Mouse (Mus musculus): ENCODE measurements at regions not wholly inside any gene's neighbourhood (a gene's known extent, or its start where the extent isn't known, plus 50 kb on each side); places are given as distances from the start of the nearest gene placed in this dataset.

DNA sequence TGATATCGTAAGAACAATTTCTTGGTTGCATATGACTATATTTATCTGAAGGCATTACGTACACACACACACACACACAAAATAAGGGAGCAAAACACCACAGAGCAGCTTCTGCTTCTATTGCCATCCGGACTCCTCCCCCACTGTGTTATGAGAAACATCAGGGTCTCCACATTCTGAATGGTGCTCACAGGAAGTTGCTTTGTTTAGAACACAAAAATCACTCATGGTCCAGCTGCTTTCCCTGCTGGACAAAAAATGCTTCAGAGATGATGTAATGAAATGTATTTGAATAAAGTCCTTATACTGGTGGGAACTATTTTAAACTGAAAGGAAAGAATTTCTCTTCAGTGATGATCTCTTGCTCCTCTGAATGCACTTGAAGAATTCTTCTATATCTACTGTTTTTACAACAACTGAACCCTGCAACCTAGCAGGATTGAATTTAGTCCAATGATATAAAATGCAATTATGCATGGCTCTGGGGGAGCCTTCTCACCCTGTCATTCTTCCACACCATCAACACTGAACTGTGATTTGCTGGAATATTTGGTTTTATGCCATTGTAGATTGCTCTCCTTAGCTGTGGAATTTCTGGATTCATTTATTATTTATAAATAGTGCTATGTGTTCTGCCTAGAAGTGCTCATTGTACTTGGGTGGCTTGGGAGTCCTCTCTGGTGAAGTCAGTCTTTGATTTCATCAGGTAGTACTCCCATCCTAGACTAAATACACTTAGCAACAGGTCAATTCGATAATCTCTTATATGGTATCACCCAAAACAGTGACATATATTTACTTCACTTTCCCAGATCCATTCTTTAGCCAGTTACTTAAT, 296.7 kb upstream of the Pitrm1 start:
- Histone ChIP-seq H3K9me3 (replicated peaks; ENCODE audit: control insufficient read depth, low read length) (no peaks in the 10 kb centered on the region), H3K9ac (replicated peaks; ENCODE audit: low read length) (no peak overlapping the region), H3K4me1 (ENCODE audit: control insufficient read depth, insufficient read depth, low read length) (no peaks in the 10 kb centered on the region), H3K27ac (replicated peaks; ENCODE audit: low read depth, low read length) (no peak overlapping the region), H3K27me3 (ENCODE audit: control insufficient read depth, insufficient read depth, low read length) (no peaks in the 10 kb centered on the region), H3K36me3 (replicated peaks; ENCODE audit: control insufficient read depth, insufficient read depth, low read depth, low read length) (no peaks in the 10 kb centered on the region), H3K4me2 (ENCODE audit: low read depth, low read length) (no peak overlapping the region), H3K4me3 (ENCODE audit: low read depth, low read length) (no peak overlapping the region)
- peak; percentile 52 for DNase-seq (ENCODE audit: low spot score)
- WGBS = 73% methylated on average over 4 of the region's 4 CpGs
- ATAC-seq (replicated peaks; ENCODE audit: insufficient number of reproducible peaks, low FRiP score, low TSS enrichment, low read depth) = peak; percentile 84; the same call in 1 of the 2 replicates

DNA sequence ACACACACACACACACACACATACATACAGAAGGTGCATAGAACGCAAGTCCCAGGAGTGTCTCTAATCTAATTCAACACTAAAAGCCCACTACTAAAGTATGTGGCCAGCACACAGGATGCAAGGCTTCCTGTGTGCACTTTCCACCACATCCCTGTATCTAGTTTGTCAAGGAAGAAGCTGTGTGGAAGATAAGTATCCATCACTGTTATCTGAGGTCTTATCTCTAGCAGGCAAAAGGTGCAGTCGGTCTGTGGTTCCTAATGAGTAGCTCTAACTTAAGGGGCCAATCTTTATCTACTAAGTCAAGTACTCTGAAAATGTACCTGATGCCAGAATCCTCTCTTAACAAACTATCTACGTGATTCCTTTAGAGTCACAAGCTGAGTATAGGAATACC, 295.8 kb upstream of the Pitrm1 start:
- DNase-seq (ENCODE audit: low spot score) (no peak), ATAC-seq (replicated peaks; ENCODE audit: insufficient number of reproducible peaks, low FRiP score, low TSS enrichment, low read depth) (no peak)
- no peaks in the 10 kb centered on the region for H3K4me1 ChIP-seq (ENCODE audit: control insufficient read depth, insufficient read depth, low read length)
- H3K9ac ChIP-seq (replicated peaks; ENCODE audit: low read length) = no peak overlapping the region
- no peaks in the 10 kb centered on the region for H3K27me3 ChIP-seq (ENCODE audit: control insufficient read depth, insufficient read depth, low read length)
- WGBS = 87% methylated on average over 3 of the region's 3 CpGs
- H3K36me3 ChIP-seq (replicated peaks; ENCODE audit: control insufficient read depth, insufficient read depth, low read depth, low read length) = no peaks in the 10 kb centered on the region
- no peak overlapping the region for H3K27ac ChIP-seq (replicated peaks; ENCODE audit: low read depth, low read length)
- no peak overlapping the region for H3K4me3 ChIP-seq (ENCODE audit: low read depth, low read length)
- no peak overlapping the region for H3K4me2 ChIP-seq (ENCODE audit: low read depth, low read length)
- H3K9me3 ChIP-seq (replicated peaks; ENCODE audit: control insufficient read depth, low read length) = no peaks in the 10 kb centered on the region

DNA sequence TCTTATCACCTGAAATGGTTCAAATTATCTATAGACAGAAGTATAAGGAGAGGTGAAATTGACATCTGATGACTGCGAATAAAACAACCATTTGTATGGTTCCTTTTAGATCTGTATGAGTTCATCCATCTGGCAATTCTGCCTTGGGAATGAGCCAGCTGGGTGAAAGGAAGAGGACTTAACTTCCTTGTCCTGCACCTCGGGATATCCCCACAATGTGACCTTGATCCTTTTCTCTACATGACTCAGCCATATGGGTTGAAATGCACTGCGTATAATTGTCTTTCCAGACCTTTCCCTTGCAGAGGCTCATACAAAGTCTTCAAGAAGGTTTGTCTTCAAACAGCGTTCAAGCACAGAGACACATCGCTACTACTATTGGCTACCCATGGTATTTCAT, 292.6 kb upstream of the Pitrm1 start:
- no peak for ATAC-seq (replicated peaks; ENCODE audit: insufficient number of reproducible peaks, low FRiP score, low TSS enrichment, low read depth)
- H3K4me2 ChIP-seq (ENCODE audit: low read depth, low read length) = no peak overlapping the region
- 94% methylated on average over 5 of the region's 5 CpGs for WGBS

DNA sequence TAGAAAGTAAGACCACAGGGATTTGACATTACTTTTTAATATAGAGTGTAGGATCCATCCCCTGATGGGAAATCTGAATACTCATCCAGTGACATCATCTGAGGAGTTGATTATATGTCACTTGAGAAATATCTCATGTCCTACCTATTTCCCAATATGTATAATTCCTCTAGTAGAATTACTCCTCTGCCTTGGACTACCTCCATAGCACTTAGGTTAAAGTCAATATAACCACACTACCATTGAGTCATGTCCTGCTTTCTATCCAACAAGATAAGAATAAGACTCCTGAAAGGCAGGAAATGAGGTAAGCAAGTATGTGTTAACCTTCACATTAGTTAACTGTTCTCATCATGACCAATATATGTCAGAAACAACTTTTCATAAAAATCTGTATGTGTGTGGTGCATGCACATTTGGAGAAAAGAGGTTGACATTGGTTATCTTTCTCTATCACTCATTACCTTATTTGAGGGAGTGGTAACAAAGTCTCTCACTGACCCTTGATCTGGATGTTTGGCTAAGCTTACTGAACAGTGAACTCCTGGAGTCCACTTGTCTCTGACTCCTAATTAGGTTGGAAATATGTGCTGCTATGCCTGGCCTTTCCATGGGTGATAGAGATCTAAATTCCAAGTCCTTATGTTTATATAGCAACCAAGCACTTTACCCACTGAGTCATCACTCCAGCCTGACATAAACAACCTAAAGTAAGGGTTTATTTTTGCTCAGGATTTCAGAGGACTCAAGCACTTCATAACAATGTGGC, 292.0 kb upstream of the Pitrm1 start:
- Histone ChIP-seq H3K36me3 (replicated peaks; ENCODE audit: control insufficient read depth, insufficient read depth, low read depth, low read length) (no peaks in the 10 kb centered on the region), H3K4me1 (ENCODE audit: control insufficient read depth, insufficient read depth, low read length) (no peaks in the 10 kb centered on the region), H3K4me2 (ENCODE audit: low read depth, low read length) (no peak overlapping the region), H3K9me3 (replicated peaks; ENCODE audit: control insufficient read depth, low read length) (no peaks in the 10 kb centered on the region), H3K27ac (replicated peaks; ENCODE audit: low read depth, low read length) (no peak overlapping the region), H3K27me3 (ENCODE audit: control insufficient read depth, insufficient read depth, low read length) (no peaks in the 10 kb centered on the region), H3K4me3 (ENCODE audit: low read depth, low read length) (no peak overlapping the region), H3K9ac (replicated peaks; ENCODE audit: low read length) (no peak overlapping the region)
- ATAC-seq (replicated peaks; ENCODE audit: insufficient number of reproducible peaks, low FRiP score, low TSS enrichment, low read depth) (no peak), DNase-seq (ENCODE audit: low spot score) (no peak)

More for the DNA sequence above, 292.6 kb upstream of the Pitrm1 start:
- H3K9me3 ChIP-seq (replicated peaks; ENCODE audit: control insufficient read depth, low read length) = no peaks in the 10 kb centered on the region
- no peaks in the 10 kb centered on the region for H3K27me3 ChIP-seq (ENCODE audit: control insufficient read depth, insufficient read depth, low read length)
- no peaks in the 10 kb centered on the region for H3K36me3 ChIP-seq (replicated peaks; ENCODE audit: control insufficient read depth, insufficient read depth, low read depth, low read length)
- H3K4me1 ChIP-seq (ENCODE audit: control insufficient read depth, insufficient read depth, low read length) = no peaks in the 10 kb centered on the region
- H3K27ac ChIP-seq (replicated peaks; ENCODE audit: low read depth, low read length) = no peak overlapping the region
- no peak for DNase-seq (ENCODE audit: low spot score)
- no peak overlapping the region for H3K9ac ChIP-seq (replicated peaks; ENCODE audit: low read length)
- H3K4me3 ChIP-seq (ENCODE audit: low read depth, low read length) = no peak overlapping the region

DNA sequence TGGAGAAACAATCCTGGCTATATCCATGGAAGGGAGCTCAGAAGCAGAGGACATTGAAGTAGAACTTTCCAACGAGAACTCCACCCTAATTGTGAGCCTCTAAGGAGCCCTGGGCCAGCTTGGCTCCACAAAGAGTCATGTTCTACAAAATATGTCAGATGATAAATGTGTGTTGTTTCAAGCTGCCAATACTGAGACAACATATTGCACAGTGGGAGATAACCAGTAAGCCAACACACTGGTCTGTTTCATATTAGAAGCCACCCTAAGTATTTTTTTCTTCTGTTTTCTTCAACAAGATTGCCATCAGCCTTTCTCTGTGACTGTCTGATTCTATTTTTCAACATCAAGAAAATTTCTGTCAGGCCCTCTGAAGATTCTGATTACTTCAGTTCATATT, 289.5 kb upstream of the Pitrm1 start:
- no peak for DNase-seq (ENCODE audit: low spot score)
- 73% methylated on average over 1 of the region's 1 CpGs for WGBS
- H3K4me2 ChIP-seq (ENCODE audit: low read depth, low read length) = no peak overlapping the region
- H3K36me3 ChIP-seq (replicated peaks; ENCODE audit: control insufficient read depth, insufficient read depth, low read depth, low read length) = no peaks in the 10 kb centered on the region
- no peaks in the 10 kb centered on the region for H3K4me1 ChIP-seq (ENCODE audit: control insufficient read depth, insufficient read depth, low read length)
- no peak overlapping the region for H3K27ac ChIP-seq (replicated peaks; ENCODE audit: low read depth, low read length)
- no peaks in the 10 kb centered on the region for H3K27me3 ChIP-seq (ENCODE audit: control insufficient read depth, insufficient read depth, low read length)
- no peak for ATAC-seq (replicated peaks; ENCODE audit: insufficient number of reproducible peaks, low FRiP score, low TSS enrichment, low read depth)
- H3K9ac ChIP-seq (replicated peaks; ENCODE audit: low read length) = no peak overlapping the region
- H3K4me3 ChIP-seq (ENCODE audit: low read depth, low read length) = no peak overlapping the region
- H3K9me3 ChIP-seq (replicated peaks; ENCODE audit: control insufficient read depth, low read length) = no peaks in the 10 kb centered on the region

DNA sequence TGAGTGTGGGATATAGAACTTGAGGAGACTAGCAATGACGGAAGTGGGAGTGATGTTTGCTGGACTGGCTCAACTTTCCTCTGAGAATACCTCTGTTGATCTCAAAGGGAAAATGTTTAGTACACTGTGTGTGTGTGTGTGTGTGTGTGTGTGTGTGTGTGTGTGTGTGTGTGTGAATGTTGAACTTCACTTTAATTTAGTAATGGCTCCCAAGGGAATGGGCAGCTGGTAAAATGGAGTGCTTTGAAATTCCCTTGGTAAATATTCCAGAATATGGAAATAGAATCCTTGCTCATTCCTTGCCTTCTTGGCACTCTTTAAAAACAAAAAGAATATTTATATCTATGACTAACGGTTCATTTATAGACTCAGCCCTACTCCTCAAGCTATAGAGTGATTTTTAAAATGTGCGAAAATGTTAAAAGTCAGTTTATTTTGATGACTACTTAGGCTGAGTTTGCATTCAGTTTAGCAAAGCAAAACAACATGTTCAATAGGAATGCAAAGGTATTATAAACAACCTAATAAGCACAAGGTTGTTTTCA, 287.6 kb upstream of the Pitrm1 start:
- no peak overlapping the region for H3K4me2 ChIP-seq (ENCODE audit: low read depth, low read length)
- 75% methylated on average over 3 of the region's 3 CpGs for WGBS

GRCm38 (mm10) chr13:6261458-6261857, 286.5 kb upstream of the Pitrm1 start:
- Histone ChIP-seq H3K27me3 (ENCODE audit: control insufficient read depth, insufficient read depth, low read length) (no peaks in the 10 kb centered on the region), H3K36me3 (replicated peaks; ENCODE audit: control insufficient read depth, insufficient read depth, low read depth, low read length) (no peaks in the 10 kb centered on the region), H3K4me1 (ENCODE audit: control insufficient read depth, insufficient read depth, low read length) (no peaks in the 10 kb centered on the region), H3K9me3 (replicated peaks; ENCODE audit: control insufficient read depth, low read length) (no peaks in the 10 kb centered on the region), H3K4me2 (ENCODE audit: low read depth, low read length) (no peak overlapping the region), H3K27ac (replicated peaks; ENCODE audit: low read depth, low read length) (no peak overlapping the region), H3K4me3 (ENCODE audit: low read depth, low read length) (no peak overlapping the region), H3K9ac (replicated peaks; ENCODE audit: low read length) (no peak overlapping the region)
- ATAC-seq (replicated peaks; ENCODE audit: insufficient number of reproducible peaks, low FRiP score, low TSS enrichment, low read depth) = no peak
- DNase-seq (ENCODE audit: low spot score) = no peak
- WGBS = 88% methylated on average over 4 of the region's 4 CpGs

More for the DNA sequence above, 287.6 kb upstream of the Pitrm1 start:
- Histone ChIP-seq H3K4me3 (ENCODE audit: low read depth, low read length) (no peak overlapping the region), H3K9ac (replicated peaks; ENCODE audit: low read length) (no peak overlapping the region), H3K27ac (replicated peaks; ENCODE audit: low read depth, low read length) (no peak overlapping the region), H3K36me3 (replicated peaks; ENCODE audit: control insufficient read depth, insufficient read depth, low read depth, low read length) (no peaks in the 10 kb centered on the region), H3K4me1 (ENCODE audit: control insufficient read depth, insufficient read depth, low read length) (no peaks in the 10 kb centered on the region), H3K27me3 (ENCODE audit: control insufficient read depth, insufficient read depth, low read length) (no peaks in the 10 kb centered on the region), H3K9me3 (replicated peaks; ENCODE audit: control insufficient read depth, low read length) (no peaks in the 10 kb centered on the region)
- DNase-seq (ENCODE audit: low spot score) = no peak
- ATAC-seq (replicated peaks; ENCODE audit: insufficient number of reproducible peaks, low FRiP score, low TSS enrichment, low read depth) = no peak

GRCm38 (mm10) chr13:6270546-6270945, 277.4 kb upstream of the Pitrm1 start:
- Histone ChIP-seq H3K27me3 (ENCODE audit: control insufficient read depth, insufficient read depth, low read length) (no peaks in the 10 kb centered on the region), H3K4me2 (ENCODE audit: low read depth, low read length) (no peak overlapping the region), H3K9ac (replicated peaks; ENCODE audit: low read length) (no peak overlapping the region), H3K4me3 (ENCODE audit: low read depth, low read length) (no peak overlapping the region), H3K9me3 (replicated peaks; ENCODE audit: control insufficient read depth, low read length) (no peaks in the 10 kb centered on the region), H3K4me1 (ENCODE audit: control insufficient read depth, insufficient read depth, low read length) (no peaks in the 10 kb centered on the region), H3K27ac (replicated peaks; ENCODE audit: low read depth, low read length) (no peak overlapping the region), H3K36me3 (replicated peaks; ENCODE audit: control insufficient read depth, insufficient read depth, low read depth, low read length) (no peaks in the 10 kb centered on the region)
- WGBS = 85% methylated on average over 1 of the region's 1 CpGs
- DNase-seq (ENCODE audit: low spot score) = no peak
- no peak for ATAC-seq (replicated peaks; ENCODE audit: insufficient number of reproducible peaks, low FRiP score, low TSS enrichment, low read depth)

Data from embryonic facial prominence, embryonic 11.5 days (tissue).